Mouse (Mus musculus) olfactory bulb, adult 2 months (tissue): ENCODE results near the gene Igf1. TPM values are rescaled to one million over a fixed set of nuclear protein-coding genes. Genes with fewer than 3 reads are reported as not detected.

Experiments used
- H3K27ac ChIP-seq: fragments of 200-500 bp; 2 replicates; pipeline ENCODE4 v1.5.1; 2012; ENCODE audit warnings: low read depth, low read length; ENCODE audit not compliant: insufficient read depth
- H3K4me1 ChIP-seq: fragments of 200-500 bp; 2 replicates; pipeline ENCODE4 v1.6.1; 2012; ENCODE audit warnings: low read length; ENCODE audit not compliant: control insufficient read depth, insufficient read depth
- H3K4me3 ChIP-seq: fragments of 200-500 bp; 2 replicates; pipeline ENCODE4 v1.5.1; 2012; ENCODE audit warnings: mild to moderate bottlenecking, low read depth, low read length, moderate library complexity; ENCODE audit not compliant: insufficient read depth
- CTCF ChIP-seq: fragments of 200-500 bp; IDR thresholded peaks from 2 replicates; pipeline ENCODE4 v1.5.1; 2012; ENCODE audit warnings: low read depth, mild to moderate bottlenecking, low read length, moderate library complexity; ENCODE audit not compliant: insufficient read depth
- POLR2A ChIP-seq: fragments of 200-500 bp; IDR thresholded peaks from 2 replicates; pipeline ENCODE4 v1.6.1; 2012; ENCODE audit warnings: mild to moderate bottlenecking, low read depth, low read length, moderate library complexity; ENCODE audit not compliant: insufficient read depth
- WGBS: fragments of 180-500 bp; shearing (Covaris S2); methylation state at CpG from one replicate; pipeline ENCODE4 v1.1.7; 2018; 5-methylcytosine and 5-hydroxymethylcytosine counted together
- polyA plus RNA-seq: library from polyadenylated mRNA; stranded (reverse); fragments of >200 nt; gene quantifications from 2 replicates; pipeline ENCODE4 v1.2.4, GENCODE M21; 2012; ENCODE audit warnings: low replicate concordance; ENCODE audit not compliant: missing spikeins, insufficient read depth, insufficient read length

Gene Igf1
- polyA plus RNA-seq, 1 experiment: not detected

- Histone ChIP-seq H3K4me3 (no peak overlapping the region), H3K4me1 (peaks cover 5% of the 10 kb centered on the region; the same call in 1 of the 2 replicates), H3K27ac (0 out of 2 replicates have a peak overlapping the region, but pooled peaks have one; percentile 45)
- TF ChIP-seq CTCF (no peak), POLR2A (no peak)
- WGBS: 48% methylated on average over 3 of the region's 3 CpGs
Measured at GRCm38 (mm10) chr10:87905087-87905486, 47.0 kb downstream of the Igf1 start.

DNA sequence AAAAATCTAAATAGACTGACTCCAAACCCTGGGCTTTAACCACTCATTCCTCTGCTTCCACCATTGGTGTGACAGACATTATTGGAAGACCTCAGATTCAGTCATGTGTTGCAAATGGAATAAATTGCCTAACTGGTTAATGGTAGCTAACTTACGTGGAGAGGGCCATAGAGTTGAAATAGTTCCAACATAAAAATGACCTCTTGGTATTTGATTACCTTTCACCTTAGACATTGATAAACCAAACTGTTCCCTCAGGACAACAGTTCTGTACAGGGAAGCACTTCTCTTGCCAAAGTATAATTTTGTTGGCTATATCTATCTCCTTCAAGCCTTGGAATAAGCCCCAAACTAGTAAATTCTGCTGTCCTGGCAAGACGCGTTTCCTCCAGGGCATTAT lies 48.1 kb downstream of the Igf1 start:
- WGBS: over 99% methylated on average over 3 of the region's 3 CpGs
- Histone ChIP-seq H3K27ac (no peak overlapping the region), H3K4me3 (no peak overlapping the region), H3K4me1 (peaks cover 5% of the 10 kb centered on the region; the same call in 1 of the 2 replicates)
- TF ChIP-seq CTCF: no peak
- no peak for TF ChIP-seq POLR2A

DNA sequence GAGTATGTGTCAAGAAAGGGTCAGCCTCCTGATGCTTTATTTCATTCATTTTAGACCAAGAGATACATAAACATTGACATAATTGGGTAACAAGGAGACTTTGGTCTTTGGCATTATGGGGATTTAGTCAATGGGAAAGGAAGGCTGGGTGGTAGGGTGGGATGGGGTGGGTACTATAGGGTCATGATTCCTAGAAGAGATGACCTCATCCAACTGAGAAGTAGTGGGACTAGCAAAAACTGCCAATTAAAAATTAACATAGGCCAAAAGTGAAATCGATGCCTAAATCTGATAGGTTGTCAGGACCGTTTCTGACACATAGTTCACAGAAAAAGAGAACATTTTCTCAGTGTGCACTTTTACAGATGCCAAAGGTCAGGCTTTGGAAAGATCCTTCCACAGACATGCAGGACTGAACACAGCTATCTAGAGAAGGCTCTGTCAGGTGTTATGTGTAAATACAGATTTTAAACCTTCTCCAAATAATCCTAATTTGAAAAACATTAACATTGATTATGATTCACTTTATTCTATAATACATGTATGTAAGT lies 48.8 kb downstream of the Igf1 start:
- WGBS: 93% methylated on average over 2 of the region's 2 CpGs
- Histone ChIP-seq H3K4me3 (no peak overlapping the region), H3K27ac (no peak overlapping the region), H3K4me1 (peaks cover 5% of the 10 kb centered on the region; the same call in 1 of the 2 replicates)
- TF ChIP-seq POLR2A (no peak), CTCF (no peak)

DNA sequence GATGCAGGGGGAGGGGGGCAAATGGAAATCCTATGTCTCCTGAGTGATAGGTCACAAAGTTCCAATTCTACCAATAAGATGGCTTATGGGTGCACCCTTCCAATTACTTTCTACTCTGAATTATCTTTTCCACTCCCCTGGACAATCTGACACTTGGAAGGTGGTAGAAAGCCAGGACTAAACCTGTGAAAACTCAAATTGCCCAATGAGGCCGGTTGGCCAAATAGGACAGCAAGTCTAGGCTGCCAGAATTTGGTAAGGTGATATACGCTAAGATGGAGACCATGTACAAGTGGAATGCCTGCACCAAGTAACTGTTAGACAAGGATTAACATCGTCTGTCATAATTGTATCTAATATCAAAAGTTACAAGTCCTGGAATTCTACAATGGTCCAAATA lies 55.8 kb downstream of the Igf1 start:
- no peak for TF ChIP-seq CTCF
- 94% methylated on average over 3 of the region's 3 CpGs for WGBS

GRCm38 (mm10) chr10:87914932-87915331 lies 56.9 kb downstream of the Igf1 start:
- Histone ChIP-seq H3K4me3 (no peak overlapping the region), H3K4me1 (no peaks in the 10 kb centered on the region), H3K27ac (no peak overlapping the region)
- 87% methylated on average over 10 of the region's 10 CpGs for WGBS
- TF ChIP-seq CTCF (no peak), POLR2A (no peak)

More for the DNA sequence above, 55.8 kb downstream of the Igf1 start:
- Histone ChIP-seq H3K27ac (no peak overlapping the region), H3K4me1 (no peaks in the 10 kb centered on the region), H3K4me3 (no peak overlapping the region)

GRCm38 (mm10) chr10:87915782-87916181 lies 57.7 kb downstream of the Igf1 start:
- Histone ChIP-seq H3K27ac (no peak overlapping the region), H3K4me3 (no peak overlapping the region), H3K4me1 (no peaks in the 10 kb centered on the region)
- WGBS: over 99% methylated on average over 3 of the region's 3 CpGs
- no peak for TF ChIP-seq POLR2A
- no peak for TF ChIP-seq CTCF

DNA sequence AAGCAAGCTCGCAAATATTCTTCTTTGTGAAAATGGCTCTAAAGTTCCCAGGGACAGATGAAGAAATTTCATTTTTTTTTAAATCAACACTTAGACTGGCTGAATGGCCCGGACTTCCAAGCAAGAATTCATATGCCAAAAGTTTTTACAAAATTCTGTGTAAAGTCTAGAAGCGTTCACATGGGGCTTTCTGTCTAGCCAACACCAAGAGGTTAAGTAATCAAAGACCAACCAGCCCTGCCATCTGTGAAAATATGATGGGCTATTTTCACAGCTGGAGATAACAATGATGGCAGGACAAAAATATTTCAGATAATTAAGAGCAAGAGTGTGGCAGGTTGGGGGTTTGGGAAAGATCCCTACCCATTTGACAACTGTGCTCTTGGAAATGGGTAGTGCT lies 64.2 kb downstream of the Igf1 start:
- no peak for TF ChIP-seq POLR2A
- no peak for TF ChIP-seq CTCF
- Histone ChIP-seq H3K4me3 (no peak overlapping the region), H3K27ac (no peak overlapping the region), H3K4me1 (no peaks in the 10 kb centered on the region)
- 91% methylated on average over 3 of the region's 3 CpGs for WGBS

DNA sequence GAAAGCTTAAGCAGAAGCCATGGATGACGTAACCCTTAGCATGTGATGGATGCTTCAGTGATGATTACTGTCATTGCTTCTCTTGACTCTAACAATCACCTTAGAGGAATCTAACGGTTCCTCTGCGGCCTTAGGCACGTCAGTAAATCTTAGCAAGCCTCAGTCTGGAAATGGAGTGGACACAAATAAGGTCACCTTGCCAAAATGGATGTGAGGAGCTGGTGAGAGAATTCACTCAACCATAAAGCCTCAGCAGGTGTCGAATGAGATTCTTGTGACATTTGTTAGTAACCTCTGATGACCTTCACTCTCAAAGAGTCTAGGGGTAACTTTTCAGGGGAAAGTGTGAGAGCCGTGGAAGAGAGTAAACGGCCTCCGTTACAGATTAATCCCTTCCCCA lies 68.5 kb downstream of the Igf1 start:
- H3K4me1 ChIP-seq: no peaks in the 10 kb centered on the region
- no peak overlapping the region for H3K4me3 ChIP-seq
- H3K27ac ChIP-seq: no peak overlapping the region
- TF ChIP-seq POLR2A: no peak
- TF ChIP-seq CTCF: no peak
- 43% methylated on average over 8 of the region's 8 CpGs for WGBS

GRCm38 (mm10) chr10:87927131-87927609 lies 69.1 kb downstream of the Igf1 start:
- no peaks in the 10 kb centered on the region for H3K4me1 ChIP-seq
- TF ChIP-seq CTCF: no peak
- no peak for TF ChIP-seq POLR2A
- WGBS: 7% methylated on average over 6 of the region's 6 CpGs
- H3K4me3 ChIP-seq: no peak overlapping the region
- H3K27ac ChIP-seq: no peak overlapping the region

- WGBS: 78% methylated on average over 4 of the region's 4 CpGs
- TF ChIP-seq POLR2A (no peak), CTCF (no peak)
- H3K4me3 ChIP-seq: no peak overlapping the region
- H3K4me1 ChIP-seq: no peaks in the 10 kb centered on the region
- no peak overlapping the region for H3K27ac ChIP-seq
Measured at GRCm38 (mm10) chr10:87948192-87948591, 90.1 kb downstream of the Igf1 start.

- H3K27ac ChIP-seq: no peak overlapping the region
- H3K4me3 ChIP-seq: no peak overlapping the region
- TF ChIP-seq CTCF (no peak), POLR2A (no peak)
- 78% methylated on average over 6 of the region's 6 CpGs for WGBS
- no peaks in the 10 kb centered on the region for H3K4me1 ChIP-seq
Measured at GRCm38 (mm10) chr10:87971536-87971935, 113.5 kb downstream of the Igf1 start.
